Mouse (Mus musculus): ENCODE measurements at regions not wholly inside any gene's neighbourhood (a gene's known extent, or its start where the extent isn't known, plus 50 kb on each side); places are given as distances from the start of the nearest gene placed in this dataset.

- no peak for DNase-seq (ENCODE audit: low read depth in 2 of 2, low spot score in 2 of 2)
Measured at GRCm38 (mm10) chr17:83128843-83129544, 86.1 kb upstream of the Pkdcc start.

GRCm38 (mm10) chr17:83129658-83130057, 85.4 kb upstream of the Pkdcc start:
- DNase-seq (ENCODE audit: low read depth in 2 of 2, low spot score in 2 of 2): no peak

- no peak for DNase-seq (ENCODE audit: low read depth in 2 of 2, low spot score in 2 of 2)
Measured at GRCm38 (mm10) chr17:83133201-83133600, 81.9 kb upstream of the Pkdcc start.

- DNase-seq (ENCODE audit: low read depth in 2 of 2, low spot score in 2 of 2): no peak
Measured at GRCm38 (mm10) chr17:83135441-83136120, 79.5 kb upstream of the Pkdcc start.

GRCm38 (mm10) chr17:83136267-83136666, 78.8 kb upstream of the Pkdcc start:
- no peak for DNase-seq (ENCODE audit: low read depth in 2 of 2, low spot score in 2 of 2)

GRCm38 (mm10) chr17:83137720-83138119, 77.4 kb upstream of the Pkdcc start:
- DNase-seq (ENCODE audit: low read depth in 2 of 2, low spot score in 2 of 2): no peak

GRCm38 (mm10) chr17:83138493-83139417, 76.3 kb upstream of the Pkdcc start:
- no peak for DNase-seq (ENCODE audit: low read depth in 2 of 2, low spot score in 2 of 2)

GRCm38 (mm10) chr17:83148371-83148929, 66.6 kb upstream of the Pkdcc start:
- no peak for DNase-seq (ENCODE audit: low read depth in 2 of 2, low spot score in 2 of 2)

- DNase-seq (ENCODE audit: low read depth in 2 of 2, low spot score in 2 of 2): no peak
Measured at GRCm38 (mm10) chr17:83149336-83149735, 65.8 kb upstream of the Pkdcc start.

- no peak for DNase-seq (ENCODE audit: low read depth in 2 of 2, low spot score in 2 of 2)
Measured at GRCm38 (mm10) chr17:83155106-83155505, 60.0 kb upstream of the Pkdcc start.

- DNase-seq (ENCODE audit: low read depth in 2 of 2, low spot score in 2 of 2): no peak
Measured at GRCm38 (mm10) chr17:83156682-83157081, 58.4 kb upstream of the Pkdcc start.

- DNase-seq (ENCODE audit: low read depth in 2 of 2, low spot score in 2 of 2): no peak
Measured at GRCm38 (mm10) chr17:83158053-83158452, 57.0 kb upstream of the Pkdcc start.

GRCm38 (mm10) chr17:83158652-83159051, 56.4 kb upstream of the Pkdcc start:
- no peak for DNase-seq (ENCODE audit: low read depth in 2 of 2, low spot score in 2 of 2)

- DNase-seq (ENCODE audit: low read depth in 2 of 2, low spot score in 2 of 2): no peak
Measured at GRCm38 (mm10) chr17:83159634-83160033, 55.5 kb upstream of the Pkdcc start.

- DNase-seq (ENCODE audit: low read depth in 2 of 2, low spot score in 2 of 2): no peak
Measured at GRCm38 (mm10) chr17:83160296-83160695, 54.8 kb upstream of the Pkdcc start.

- no peak for DNase-seq (ENCODE audit: low read depth in 2 of 2, low spot score in 2 of 2)
Measured at GRCm38 (mm10) chr17:83161731-83162130, 53.4 kb upstream of the Pkdcc start.

- DNase-seq (ENCODE audit: low read depth in 2 of 2, low spot score in 2 of 2): no peak
Measured at GRCm38 (mm10) chr17:83163952-83164560, 51.0 kb upstream of the Pkdcc start.

GRCm38 (mm10) chr17:83164728-83165127, 50.4 kb upstream of the Pkdcc start:
- DNase-seq (ENCODE audit: low read depth in 2 of 2, low spot score in 2 of 2): no peak

- DNase-seq (ENCODE audit: low read depth in 2 of 2, low spot score in 2 of 2): no peak
Measured at GRCm38 (mm10) chr17:83165140-83165539, 50.0 kb upstream of the Pkdcc start.

All from CD8-positive naive resting alpha-beta T cell, adult 2 months (primary cell).